Mouse (Mus musculus) ES-E14 (cell line): Measurements from ENCODE around the gene Commd1.

Experiments
- MAFK ChIP-seq: IDR thresholded peaks from 2 replicates; pipeline ENCODE4 v1.6.1; 2014; ENCODE audit warnings: mild to moderate bottlenecking, low read depth, low read length, inconsistent platforms; ENCODE audit not compliant: insufficient read depth
- ZC3H11A ChIP-seq: IDR thresholded peaks from 2 replicates; pipeline ENCODE4 v1.6.1; 2012; ENCODE audit warnings: low read depth, mild to moderate bottlenecking, inconsistent platforms, low read length, borderline replicate concordance

GRCm38 (mm10) chr11:22981984-22982757 lies at the start of gene Commd1, which contains the start of gene Gm28048:
- TF ChIP-seq ZC3H11A (no peak), MAFK (no peak)
